Mouse (Mus musculus) ovary, postnatal 14 days (tissue): ENCODE measurements around the gene Nup133.
"Not testable (repeated sequence)": the region's sequence is repeated elsewhere in the genome, so short reads cannot be mapped to it uniquely, and the experiment has no call there.

ENCODE experiments used
- DNase-seq: peaks from one replicate; pipeline ENCODE4 v3.0.0; 2022; ENCODE audit warnings: low spot score

Gene Nup133

DNA sequence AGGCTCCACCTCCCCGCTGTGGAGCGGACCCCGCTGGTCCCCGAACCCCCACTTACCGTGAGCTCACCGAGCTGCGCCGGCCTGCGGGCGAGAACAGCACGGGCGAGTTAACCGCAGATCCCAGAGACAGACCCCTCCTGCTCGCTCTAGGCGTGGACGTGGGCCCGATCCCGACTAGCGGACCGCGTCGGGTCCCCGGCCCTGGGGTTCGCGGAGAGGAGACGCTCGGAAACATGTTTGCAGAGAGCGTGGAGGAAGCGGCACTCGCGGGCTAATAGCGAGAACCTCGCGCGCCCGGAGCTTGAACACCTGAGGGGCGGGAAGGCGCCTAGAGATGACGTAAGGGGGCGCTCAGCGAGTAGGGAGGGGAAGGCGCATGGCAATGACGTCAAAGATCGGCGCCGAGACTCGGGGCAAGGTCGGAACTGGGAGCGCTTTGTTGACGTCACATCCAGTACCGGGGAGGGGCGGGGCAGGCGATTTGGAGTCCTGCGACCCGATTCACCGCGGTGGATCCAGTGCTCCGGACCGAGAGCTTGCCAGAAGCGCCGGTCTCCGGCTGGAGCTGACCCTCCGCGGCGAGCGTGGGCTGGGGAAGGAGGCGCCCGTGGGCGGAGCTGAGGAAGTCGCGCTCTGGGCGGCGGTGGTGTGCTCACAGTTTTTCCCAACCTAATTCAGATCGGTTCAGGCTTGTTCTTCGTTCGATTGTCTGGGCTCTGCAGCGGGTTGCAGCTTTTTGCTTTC, at the start of gene Nup133:
Gene Nup133 (minus strand): TSS at position 324 of the 744 bp plus-strand sequence.
- DNase-seq = peak; percentile 100

DNA sequence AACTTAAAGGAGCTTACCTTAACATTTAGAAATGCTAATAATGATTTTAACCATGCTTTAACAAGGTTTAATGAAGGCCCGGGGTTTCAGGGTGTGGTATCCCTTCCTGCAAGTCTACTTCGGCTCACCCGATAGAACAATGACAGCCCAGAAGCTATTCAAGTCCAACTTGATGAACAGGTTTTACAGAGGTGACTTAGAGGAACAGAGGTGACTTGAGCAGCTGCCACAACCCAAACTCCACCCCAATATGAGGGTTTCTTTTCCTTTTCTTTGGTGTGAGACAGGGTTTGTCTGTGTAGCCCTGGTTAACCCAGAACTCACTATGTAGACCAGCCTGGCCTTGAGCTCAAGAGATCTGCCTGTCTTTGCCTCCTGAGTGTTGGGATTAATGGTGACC, 44.9 kb upstream of the Nup133 start:
- DNase-seq = no peak

DNA sequence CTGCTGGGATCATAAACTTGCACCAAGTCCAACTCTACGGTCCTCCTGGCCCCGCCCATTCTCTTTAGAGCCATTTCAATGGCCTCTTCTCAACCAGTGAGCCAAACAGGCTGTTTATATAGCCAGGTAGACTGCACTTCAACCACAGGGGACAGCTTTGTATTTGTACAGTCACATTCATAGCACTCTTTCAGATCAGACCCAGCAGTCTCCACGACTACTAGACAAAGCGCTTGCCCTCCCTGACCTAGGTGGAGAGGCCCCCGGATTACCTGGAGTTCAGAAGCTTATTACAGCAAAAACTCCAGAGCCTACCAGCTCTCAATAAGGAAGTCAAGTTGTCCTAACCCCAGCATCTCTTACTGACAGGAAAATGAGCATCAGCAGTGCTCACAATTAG, 44.5 kb upstream of the Nup133 start:
- DNase-seq = no peak

GRCm38 (mm10) chr8:123992587-123992986, 43.5 kb upstream of the Nup133 start:
- DNase-seq = no peak

DNA sequence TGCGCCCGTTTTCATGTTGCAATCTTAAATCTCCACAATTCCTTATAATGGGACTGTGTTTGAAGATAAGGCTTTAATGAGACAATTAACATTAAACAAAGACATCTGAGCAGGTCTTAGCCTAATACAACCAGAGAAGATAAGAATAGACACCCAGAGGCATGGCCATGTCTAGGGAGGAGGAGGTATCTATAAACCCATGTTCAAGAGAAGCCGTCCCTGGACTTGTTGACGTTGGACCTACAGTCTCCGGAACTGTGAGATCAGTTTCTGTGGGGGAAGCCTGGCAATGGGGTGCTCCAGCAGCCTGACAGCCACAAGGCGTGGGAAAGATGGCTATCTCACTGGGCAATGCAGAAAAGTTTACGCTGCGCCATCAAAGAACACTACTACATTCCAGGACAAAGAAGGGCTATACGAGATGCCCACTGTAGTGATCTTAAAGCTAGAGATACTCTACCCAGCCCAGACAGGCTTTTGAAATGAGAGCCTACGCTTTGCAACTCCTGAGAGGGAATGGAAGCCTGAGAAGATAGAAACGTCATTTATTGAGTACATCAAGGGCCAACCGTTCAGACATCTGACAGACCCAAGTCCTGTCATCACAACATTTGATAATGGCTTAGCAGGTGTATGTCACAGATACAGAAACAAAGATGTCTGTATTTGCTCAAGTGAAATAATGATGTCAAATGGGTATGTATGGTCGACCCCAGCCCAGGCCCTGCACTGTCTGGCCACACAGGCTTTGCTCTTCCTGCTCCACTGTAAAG, 41.4 kb upstream of the Nup133 start:
- DNase-seq = no peak

DNA sequence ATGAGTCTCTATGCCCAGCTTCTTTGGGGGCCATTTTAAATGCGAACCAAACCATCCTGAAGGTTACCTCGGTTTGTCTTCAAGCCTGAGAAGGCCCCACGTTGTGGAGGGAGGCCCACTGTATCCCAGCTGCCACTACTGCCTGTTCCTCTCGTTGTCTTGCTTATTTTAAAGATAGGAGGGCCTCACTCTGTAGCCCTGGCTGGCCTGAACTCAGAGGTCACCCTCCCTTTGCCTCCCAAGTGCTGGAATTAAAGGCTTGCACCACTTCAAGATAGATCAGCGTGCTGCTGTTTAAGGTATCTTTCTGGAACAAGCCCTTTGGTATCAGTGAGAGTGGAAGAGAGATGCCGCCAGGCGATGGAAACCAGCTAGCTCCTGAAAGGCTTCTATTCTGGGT, 40.1 kb upstream of the Nup133 start:
- DNase-seq = no peak

DNA sequence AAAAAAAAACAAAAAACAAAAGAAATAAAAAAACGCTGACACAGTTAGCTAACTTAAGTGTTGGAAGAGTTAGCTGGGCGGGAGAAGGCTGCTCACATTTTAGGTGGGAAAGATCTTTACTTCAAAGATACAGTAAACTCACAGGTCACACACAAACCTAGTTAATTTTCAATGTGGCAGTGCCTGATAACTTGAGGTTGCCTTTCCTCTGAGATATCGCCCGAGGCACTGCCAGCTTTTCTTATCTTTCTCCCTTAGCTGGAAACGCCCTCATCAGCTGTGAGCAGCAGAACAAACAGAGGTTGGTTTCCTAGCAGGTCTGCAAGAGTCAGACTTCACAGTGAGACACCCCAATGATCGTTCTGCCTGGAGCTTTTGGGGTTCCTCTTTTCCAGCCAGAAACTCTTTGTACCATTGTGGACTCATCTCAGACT, 39.6 kb upstream of the Nup133 start:
- no peak for DNase-seq

GRCm38 (mm10) chr8:123982826-123983400, 33.8 kb upstream of the Nup133 start, which contains the start of gene Abcb10:
Abcb10 (minus strand) TSS chr8:123983122.
- peak; percentile 82 for DNase-seq

GRCm38 (mm10) chr8:123982291-123982793, 33.3 kb upstream of the Nup133 start:
- DNase-seq = peak; percentile 15

DNA sequence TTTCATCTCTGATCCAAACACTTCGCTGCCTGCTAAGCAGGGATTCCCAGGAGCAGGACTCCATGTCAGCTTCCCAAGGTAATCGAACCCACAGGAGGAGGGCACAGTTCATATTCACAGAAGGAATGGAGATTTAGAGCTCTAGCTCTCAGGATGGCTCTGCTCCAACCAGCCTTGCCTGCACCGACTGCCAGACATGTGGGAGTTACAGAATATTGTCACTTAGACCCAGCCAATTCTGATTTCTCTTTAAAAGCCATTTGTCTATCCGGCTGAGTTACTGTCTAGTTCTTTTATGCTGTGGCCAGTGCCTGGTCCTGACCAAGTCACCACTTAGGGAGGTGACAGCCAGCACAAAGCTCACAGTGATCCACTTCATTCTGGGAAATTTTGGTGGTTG, 32.6 kb upstream of the Nup133 start:
- no peak for DNase-seq

GRCm38 (mm10) chr8:123980239-123980638, 31.2 kb upstream of the Nup133 start:
- DNase-seq = no peak

DNA sequence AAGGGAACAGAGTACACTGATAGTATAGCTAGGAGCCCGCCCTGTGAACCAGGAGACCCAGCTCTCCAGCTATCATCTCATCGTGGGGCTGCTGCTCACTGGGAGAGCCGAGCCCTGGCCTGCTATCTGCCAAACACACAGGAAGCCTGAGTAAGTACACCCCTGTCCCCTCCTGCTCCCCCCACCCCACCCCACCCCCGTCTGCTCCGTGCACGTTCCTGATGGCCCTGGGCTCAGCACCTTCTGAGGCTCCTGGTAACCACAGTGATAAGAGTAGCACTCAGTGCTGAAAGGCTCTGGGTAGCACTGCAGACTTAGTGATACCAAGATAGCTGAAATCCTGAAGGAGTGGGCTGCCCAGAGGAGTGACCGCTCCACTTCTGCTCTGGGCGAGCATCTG, 29.9 kb upstream of the Nup133 start:
- DNase-seq = no peak

DNA sequence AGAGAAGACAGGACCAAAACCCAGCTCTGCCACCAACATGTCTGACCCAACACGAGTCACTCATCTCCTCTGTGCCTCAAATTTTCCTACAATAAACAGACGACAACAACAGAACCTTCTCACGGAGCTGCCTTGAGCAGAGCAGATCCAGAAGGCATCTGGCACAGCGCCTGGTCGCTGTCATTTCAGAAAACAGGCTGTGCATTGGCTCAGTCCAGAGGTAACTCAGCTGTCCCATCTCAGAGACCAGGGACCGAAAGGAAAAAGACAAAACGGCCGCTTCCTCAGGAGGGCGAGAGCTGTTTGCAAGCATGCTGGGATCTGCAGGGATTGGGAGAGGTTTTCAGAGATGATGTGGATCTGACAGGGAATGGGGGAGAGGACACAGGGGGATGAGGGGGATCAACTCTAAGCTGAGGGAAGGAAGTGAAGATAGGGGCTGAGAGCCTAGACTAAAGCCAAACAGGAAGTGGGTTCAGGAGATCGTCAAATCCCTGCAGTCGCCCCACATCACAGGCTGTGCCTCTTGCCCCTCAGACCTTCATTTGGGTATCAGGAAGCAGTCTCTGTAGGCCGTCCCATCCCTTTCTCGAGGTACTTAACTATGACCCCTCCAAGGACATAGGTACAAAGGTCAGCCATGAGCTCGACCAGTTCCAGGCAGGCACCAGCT, 29.2 kb upstream of the Nup133 start:
- no peak for DNase-seq

DNA sequence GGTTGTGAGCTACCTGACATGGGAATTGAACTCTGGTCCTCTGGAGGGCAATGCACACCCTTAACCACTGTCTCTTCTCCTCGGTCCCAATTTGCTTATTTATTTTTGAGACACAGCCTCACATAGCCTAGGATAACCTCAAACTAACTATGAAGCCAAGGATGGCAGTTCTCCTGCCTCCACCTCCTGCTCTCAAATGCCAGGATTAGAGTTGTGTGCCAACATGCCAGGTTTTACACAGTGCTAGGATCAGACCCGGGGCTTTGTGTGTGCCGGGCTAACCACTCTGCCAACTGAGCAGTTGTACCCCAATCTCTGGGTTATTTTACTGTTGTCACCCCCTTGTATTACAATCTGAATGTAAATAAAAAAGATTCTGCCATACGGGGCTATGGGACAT, 28.4 kb upstream of the Nup133 start:
- no peak for DNase-seq

- no peak for DNase-seq
Observed at GRCm38 (mm10) chr8:123973495-123973894, 24.4 kb upstream of the Nup133 start.

DNA sequence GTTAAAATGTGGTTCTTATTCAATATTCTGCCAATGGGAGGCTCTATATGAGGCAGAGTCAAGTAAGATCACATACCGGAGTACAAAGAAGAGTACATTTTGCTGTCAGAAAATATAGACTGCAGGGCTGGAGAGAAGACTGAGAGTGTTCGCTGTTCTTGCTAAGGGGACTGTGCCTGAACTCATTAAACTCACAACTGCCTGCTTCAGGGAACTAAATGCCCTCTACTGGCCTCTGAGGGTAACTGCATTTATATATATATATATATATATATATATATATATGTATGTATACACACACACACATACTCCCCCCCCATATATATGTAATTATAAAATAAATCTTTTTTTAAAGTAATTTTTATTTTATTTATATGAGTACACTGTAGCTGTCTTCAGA, 17.8 kb upstream of the Nup133 start:
- DNase-seq = no peak

DNA sequence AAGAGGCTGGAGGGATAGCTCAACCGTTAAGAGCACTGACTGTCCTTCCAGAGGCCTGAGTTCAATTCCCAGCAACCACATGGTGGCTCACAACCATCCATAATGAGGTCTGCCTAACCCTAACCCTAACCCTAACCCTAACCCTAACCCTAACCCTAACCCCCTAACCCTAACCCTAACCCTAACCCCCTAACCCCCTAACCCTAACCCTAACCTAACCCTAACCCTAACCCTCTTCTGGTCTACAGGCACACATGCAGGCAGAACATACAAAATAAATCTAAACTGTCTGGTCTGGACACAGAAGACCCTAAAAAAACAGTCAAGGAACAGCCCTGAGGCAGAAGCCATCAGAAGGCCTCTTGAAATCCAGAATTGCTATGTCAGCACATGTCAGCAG, 12.3 kb upstream of the Nup133 start:
- DNase-seq = no peak

DNA sequence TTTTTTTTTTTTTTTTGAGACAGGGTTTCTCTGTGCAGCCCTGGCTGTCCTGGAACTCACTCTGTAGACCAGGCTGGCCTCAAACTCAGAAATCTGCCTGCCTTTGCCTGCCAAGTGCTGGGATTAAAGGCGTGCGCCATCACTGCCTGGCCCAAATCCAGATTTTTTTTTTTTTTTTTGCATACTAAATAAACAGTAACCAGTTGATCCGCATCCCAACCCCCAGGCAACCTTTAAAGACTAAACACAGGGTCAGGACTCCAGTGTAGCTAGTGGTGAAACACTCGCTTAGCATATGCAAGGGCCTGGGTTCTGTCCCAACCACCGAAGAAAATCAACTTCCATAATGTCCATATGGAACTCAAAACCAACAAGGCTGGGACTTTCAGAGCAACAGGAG, 11.5 kb upstream of the Nup133 start:
- not testable (repeated sequence) for DNase-seq

DNA sequence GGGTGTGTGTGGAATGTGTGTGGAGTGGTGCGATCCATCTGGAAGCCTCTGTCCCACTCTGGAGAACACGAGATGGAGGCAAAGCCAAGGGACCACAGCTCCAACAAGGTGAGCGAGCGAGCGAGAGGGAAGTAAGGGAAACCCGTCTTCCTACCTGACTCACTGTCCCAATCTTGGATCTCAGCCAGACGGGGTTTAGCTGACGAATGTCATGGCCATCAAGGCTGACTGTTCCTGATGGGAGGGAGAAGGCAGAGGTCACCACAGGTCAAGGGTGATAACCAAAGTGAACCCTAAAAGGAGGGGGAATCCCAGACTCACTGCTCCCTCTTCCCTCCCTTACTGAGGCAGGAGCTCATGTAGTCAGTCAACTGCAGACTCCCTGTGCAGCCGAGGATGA, 11.0 kb upstream of the Nup133 start:
- DNase-seq = no peak

DNA sequence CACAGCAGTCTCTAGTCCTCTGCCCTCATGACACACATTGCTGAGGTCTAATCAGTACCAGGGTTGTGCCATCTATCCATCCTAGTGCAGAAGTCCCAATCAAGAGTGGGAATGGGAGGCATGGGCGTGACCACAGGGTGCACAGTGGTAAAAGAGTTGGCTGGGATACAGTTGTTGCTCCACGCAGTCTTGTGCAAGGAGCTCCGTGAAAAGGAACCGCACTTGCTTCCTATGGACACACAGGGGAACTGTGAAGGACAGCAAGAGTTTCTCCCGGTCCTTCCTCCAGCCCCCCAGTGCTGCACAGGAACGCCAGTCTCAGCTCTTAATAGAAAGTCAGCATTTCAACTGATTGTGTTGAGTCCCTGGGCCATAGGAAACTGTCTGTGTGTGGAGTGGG, 10.4 kb upstream of the Nup133 start:
- DNase-seq = no peak

- no peak for DNase-seq
Observed at GRCm38 (mm10) chr8:123958130-123958529, 9.1 kb upstream of the Nup133 start.

DNA sequence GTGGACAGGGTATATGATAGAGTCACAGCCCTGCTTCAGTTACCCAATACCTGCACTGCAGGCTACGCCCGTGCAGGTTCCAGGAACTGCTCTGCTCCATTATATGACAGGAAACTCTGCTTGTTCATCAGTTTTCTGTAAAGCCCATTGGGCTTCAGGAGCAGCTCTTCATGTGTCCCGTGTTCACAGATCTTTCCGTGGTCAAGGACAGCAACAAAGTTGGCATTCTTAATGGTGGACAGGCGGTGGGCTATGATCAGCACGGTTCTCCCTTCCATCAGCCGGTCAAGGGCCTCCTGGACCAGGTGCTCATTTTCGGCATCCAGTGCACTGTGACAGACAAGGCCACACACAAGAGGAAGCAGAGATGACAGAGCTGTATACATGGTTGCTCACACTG, 5.2 kb upstream of the Nup133 start:
- DNase-seq = no peak
